Mouse (Mus musculus) embryo, embryonic 11 days (tissue): ENCODE data around the gene Smox.
A peak's percentile ranks its signal among the peaks of the same experiment; 100 is the strongest.

ENCODE experiments used
- DNase-seq: peaks from one replicate; pipeline ENCODE4 v3.0.0-alpha.2; 2015

Smox gene

DNA sequence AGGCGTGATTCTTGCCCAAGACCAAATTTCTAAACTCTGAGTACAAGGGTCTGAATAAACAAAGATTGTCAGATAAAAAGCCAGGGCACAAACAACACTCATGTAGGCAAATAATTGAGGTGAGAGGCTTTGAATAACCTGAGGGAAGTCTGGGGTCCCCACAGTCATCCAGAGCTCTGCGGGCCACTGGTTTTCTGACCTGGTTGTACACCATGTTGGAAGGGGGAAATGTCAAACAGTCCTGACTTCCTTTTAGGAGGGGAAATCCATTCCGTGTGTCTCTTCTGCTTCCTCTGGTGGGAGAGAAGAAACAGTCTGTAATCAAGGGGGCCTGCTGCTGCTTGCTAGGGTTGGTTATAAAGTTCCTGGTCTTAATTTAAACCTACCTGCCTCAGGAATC is 5.2 kb upstream of the Smox start:
- DNase-seq, result no peak

DNA sequence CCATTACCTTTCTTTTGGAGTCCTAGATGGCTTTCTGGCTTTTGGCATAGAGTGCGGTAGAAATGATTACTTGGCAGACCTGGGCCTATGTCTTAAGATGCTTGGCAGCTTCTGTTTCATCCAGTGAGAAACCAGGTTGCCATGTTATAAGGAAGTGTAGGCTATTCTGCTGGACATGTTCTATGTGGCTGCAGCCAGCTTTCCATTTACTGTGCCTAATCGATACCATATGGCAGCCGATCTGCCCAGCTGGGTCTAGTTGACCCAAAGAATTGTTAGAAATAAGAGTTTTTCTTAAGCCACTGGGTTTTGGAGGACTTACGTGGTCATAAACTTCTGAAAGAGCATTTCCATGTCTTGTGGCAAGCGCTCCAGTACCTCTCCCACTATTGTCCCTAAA is 4.0 kb upstream of the Smox start:
- DNase-seq, result peak; percentile 59

DNA sequence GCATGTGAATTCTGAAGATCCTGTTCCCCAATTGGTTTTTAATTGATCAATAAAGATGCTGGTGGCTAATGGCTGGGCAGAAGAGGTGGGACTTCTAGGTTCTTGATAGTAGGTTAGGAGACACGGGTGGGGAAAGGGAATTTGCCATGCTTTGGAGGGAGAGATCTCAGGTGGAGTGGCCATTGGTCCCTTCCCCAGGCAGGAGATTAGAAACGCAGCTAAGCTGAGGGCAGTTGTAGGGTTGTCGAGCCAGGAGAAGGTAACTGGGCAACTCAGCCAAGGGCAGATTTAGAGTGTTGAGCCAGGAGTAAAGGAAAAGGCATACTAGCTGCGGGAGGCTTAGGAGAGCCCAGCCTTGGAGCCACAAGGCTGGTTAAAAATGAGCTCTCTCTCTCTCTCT is 3.0 kb upstream of the Smox start:
- DNase-seq, result no peak

DNA sequence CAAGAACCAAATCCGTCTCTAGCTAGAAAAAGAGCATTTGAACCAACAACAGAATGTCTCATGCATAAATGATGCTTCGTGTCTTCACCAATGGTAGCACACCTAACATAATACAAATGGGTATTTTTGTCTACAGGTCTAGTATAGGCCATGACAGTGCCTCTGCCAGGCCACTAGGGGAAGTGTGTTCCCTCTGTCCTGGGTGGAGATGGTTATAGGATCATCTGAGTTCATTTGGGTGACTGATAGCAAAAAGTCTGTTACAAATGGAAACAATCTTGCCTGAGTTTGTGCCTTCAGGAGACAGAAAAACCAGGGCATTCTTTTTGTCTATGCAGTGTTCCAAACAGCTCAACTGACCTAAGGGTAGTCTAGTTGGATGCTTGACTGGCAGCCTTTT is 2.4 kb upstream of the Smox start:
- DNase-seq, result no peak

DNA sequence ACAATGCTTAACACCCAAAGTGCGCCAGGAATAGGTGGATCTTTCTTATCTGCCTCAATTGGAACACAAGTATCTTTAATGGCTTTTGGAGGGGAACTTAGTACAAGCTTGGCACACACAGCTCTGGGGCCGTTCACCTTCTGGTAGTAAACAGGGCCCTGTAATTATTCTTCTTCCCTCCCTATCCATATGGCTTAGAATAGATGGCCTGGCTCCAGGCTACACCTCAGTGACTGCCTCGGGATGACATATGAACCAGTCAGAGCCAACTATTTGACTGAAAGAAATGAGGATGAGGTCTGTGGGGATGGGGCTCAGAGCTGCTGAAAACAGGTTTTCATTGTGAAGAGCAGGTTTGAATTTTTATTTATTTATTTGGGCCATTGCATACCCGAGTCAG is 1.7 kb upstream of the Smox start:
- no peak for DNase-seq

DNA sequence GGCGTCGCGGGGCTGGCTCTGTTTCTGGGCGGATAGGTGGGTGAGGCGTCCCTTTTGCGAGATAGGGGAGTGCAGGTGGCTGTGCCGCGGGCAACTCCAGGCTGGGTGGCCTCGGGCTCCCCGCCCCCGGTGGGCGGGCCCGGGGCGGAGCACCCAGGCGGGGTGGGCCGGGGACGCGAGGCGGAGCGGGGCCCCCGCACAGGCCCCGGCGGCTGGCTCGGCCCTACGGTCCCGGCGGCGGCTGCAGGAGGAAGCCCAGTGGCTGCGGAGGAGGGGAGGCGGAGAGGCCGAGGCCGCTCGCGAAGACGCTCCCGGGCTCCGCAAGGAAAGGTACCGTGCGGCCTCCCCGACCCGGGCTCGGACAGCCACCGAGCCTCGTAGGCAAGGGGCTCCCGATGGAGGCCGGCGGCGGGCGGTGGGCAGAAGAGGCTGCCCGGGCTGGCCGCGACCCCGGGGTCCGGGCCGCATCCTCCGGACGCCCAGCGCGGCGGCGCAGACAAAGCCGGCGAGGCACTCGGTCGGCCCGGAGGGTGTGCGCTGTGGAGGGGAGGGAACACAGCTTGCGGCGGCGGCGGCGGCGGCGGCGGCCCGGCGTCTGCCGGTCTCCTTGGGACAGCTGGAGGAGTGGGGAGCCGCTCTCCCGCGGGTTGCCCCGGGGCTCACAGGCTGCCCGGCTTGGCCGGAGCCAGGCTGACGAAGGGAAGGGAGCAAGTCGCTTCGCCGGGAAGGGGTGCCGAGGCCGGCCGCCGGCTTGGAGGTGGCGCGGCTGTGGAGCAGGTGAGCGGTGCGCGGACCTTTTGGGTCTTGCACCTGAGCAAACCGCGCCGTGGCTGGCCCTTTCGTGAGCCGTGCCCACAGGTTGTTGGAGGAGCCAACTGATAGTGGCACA is 655 bp downstream of the Smox start:
- peak; percentile 88 for DNase-seq

DNA sequence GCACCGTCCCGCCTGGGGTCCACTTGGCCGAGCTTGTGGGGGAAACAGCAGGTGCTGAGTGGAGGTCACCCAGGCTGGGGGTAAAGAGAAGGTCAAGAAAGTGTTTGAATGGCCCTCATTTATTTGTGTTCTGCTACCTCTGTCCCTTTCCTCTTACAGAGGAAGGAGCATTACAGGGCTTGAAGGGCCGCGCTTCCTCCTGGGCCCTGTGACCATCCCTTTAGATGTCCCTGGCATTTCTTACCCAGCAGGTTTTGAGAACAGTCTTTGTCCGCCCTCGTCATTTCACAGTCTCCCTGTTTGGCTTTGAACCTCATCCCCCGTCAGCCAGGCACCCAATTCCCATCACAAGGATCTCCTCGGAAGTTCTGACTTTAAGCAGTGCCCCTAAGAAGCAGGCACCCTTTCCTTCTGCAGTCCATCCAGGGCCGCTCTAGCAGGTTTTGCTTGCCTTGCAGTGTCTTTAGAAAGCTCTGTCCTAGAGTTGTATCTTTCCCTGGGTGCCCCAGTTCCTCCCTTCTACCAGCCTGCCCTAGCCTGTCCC is 1.4 kb downstream of the Smox start:
- DNase-seq, result no peak

DNA sequence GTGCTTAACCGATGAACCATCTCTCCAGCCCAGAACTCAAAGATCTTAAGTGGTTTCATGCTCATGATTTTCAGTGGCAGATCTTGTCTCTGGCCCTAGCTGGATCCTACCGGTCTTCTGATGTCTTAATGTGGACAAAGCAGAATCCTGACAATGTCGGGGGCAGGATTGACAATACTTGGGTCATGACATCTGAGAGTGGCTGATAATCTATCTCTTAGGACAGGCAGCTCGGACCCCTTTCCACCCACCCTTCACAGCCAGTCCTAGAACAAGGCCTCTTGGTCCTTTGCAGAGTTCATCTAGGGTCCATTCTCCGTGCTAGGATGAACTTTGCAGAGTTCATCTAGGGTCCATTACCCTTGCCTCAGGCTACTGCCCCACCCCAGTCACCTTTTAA is 2.1 kb downstream of the Smox start:
- no peak for DNase-seq

DNA sequence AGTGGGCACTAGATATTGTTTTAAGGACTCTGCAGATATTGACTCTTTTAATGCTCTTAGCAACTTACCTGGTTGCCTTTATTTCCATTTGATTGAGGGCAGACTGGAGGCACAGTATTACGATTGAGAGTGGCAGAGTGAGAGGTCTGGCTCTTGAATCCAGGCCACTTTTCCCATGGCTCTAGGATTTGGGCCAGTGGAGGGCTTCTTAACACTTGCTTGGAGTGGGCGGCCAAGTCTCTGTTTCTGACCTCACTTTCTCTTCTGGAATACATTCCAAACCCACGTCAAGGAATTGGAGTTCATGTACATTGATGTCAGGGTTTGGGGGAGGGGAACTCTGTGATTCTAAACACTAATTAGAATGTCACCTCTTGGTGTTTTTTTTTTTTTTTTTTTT is 4.0 kb downstream of the Smox start:
- DNase-seq, result no peak

DNA sequence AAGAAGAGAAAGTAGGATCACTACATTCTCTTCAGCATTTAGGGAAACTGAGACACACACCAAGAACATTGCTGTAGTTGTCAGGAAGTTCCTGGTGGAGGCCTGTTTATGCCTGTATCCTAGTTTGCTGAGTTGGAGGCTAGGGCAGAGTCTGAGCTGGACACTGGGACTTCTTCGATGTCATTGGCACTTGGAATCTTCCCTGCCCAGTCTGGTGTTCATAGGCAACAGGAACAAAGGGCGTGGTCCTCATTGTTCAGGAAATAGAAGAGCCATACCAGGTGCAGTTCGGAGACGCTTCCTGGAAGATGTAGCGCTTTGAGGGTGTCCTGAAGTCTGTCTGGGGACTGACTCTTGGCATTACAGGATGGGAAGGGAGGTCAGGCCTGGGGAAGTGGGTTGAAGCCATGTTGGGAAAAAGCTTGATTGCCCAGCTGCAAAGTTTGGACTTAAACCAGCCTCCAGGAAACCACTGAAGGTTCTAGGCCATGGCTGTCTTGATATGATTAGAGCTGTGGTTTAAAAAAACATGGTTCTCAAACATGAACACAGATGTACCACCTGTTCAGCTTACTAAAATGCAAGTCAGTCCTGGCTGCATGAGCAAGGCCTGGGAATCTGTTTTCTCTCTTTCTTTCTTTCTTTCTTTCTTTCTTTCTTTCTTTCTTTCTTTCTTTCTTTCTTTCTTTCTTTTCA is 5.0 kb downstream of the Smox start:
- no peak for DNase-seq

DNA sequence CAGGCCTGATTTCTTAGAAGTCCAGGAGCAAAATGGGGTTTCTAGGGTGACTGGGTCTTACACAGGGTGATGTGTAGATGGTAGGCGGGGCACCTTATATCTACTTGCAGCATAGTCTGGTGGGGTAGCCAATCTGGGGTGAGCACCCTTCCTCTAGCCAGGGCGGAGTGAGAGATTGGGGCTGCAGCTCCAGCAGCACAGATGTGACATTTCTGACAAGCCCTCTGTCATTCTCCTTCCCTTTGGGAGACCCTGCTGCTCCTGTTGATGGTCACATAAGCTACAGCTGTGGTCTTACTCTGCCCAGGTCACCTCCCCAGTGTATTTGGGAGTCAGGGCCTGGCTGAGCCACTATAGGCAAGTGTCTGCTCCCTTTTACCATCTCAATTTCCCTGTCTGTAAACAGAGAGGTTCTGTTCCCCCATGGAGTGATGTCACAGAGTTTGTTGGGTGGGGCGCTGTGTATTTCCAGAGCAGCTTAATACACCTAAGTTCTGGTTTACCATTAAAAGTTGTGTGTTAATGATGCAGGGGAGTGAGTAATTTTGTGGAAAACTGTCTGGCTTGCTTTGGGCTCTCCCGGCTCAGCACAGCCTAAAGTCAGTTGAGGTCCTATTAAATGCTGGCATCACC is 6.0 kb downstream of the Smox start:
- DNase-seq, result no peak

DNA sequence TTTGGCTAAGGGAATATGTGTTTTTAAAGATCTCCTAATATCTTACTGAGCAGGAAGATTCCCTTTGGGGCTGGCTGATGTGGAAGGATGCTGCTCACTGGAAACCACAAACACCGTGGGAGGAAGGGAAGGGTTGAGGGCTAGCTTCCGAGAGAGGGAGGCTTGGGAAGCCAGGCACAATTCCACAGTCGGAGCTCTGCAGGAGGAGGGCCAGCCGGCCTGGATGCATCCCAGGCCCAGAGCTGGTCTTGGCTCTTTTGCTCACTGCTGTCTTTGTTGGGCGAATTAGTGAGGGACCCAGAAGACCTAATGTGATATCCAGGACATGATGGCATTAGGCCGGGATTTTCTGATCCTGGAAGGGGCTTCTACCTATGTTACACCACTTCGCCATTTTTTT is 6.9 kb downstream of the Smox start:
- no peak for DNase-seq

DNA sequence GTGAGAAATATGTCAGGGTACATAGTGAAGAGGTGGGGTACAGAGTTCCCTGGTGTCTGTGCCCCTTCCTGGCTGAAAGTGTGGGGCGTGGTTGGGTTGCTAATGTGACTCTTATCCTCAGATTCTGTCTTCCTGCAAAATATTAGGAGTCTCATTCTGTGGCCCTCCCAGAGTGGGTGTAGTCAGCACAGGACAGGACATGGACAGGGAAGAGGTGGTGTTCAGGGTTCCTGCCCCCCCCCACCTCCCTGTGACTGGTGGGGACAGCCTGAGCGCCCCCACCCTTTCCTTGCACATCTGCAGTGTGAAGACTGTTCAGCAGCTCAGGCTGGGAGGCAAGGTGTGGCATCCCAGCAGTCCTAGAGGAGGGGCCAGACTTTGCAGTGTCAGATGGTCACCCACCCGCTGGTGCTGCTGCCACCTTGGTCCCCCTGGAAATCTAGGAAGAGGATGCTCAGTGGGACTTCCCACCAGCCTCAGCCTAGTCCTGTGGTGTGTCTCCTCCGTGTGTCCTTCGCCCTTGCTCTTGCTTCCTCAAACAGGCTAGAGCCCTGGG is 8.1 kb downstream of the Smox start:
- DNase-seq, result no peak

DNA sequence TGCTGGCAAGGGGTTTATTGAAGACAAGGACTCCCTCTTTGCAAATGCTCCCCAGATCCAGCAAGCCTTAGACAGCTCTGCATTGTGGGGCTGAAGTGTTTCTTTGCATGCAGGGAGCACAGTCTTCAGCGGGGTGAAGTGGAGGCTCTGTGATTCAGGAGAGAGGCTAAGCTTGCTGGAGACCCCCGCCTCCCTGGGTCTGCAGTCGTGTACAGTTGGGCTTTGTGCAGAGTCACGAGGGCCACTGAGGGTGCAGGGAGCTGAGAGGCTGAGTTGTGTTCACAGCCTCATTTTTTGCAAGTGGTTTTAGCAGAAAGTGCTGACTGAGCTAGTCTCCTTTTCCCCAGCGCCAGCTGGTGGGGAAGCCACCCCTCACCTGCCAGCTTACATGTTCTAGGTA is 10.6 kb downstream of the Smox start:
- no peak for DNase-seq

DNA sequence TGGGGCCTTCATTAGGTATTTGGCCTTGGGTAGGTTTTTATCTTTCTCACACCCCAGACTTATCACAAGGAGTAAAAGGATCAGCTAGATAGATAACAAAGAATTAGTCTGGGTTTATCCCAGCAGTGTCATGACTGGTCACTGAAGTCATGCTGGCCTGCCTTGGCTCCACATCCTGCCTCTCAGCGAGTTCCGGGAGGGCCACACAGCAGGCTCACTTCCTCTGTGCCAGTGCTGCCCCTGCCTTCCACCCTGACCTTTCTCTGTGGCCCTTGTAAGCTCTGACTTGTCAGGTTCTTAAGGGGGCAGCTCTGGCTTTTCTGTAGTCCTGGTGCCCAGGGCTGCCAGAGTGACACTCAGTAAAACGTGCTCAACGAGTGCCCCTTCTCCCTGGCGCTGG is 11.3 kb downstream of the Smox start:
- DNase-seq, result no peak

DNA sequence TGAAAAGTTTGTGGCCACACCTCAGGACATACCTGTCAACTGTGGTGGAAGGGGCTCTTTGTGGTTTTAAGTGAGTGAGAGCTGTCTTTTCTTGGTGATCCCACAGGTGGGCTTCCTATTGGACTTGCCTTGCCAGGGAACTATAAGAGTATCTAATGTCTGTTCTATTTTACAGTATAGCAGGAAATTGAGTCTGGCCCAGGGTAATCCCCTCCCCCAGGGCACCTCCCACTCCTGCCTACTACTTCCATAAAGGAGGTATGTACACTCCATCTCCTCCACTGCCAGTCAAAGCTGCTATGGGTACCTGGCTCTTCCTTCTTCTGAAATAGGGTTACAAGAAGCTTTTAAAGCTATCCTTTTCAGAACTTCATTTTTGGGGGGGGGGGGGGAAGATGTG is 14.1 kb downstream of the Smox start:
- DNase-seq, result no peak

DNA sequence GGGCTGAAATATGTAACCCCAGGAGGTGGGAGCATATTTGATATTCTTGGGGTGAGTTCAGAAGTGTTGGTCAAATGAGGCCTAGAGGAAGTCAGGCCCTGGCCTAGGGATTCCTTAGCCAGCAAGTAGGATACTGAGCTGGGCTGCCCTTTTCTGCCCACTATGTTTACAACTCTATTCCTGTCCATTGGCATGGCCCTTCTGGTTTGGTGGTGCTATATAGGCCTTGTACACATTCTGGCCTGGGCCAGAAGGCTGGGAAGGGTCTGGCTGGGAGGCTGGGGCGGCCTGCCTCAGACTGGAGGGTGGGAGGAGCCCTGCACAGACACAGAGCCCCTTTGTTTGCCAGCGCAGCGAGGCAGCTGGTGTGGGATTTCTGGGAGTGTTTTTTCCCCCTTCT is 15.1 kb downstream of the Smox start:
- DNase-seq, result peak; percentile 78

DNA sequence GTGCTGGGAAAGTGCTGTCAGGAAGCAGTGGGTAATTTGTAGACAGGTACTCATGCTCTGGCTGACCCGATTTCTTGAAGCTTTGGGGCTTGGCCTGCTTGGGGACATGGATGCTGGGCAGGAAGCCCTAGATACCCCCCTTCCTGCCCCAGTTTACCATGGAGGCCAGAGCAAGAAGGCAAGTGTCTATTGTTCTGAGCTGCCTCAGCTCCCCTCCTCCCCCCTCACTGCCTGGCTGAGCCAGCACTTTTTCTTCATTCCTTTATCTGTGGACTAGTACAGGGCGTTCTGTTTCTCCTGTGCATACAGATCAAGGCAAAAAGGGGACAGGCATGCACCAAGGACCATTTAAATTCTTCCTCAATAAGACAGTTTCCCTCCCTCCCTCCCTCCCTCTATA is 17.2 kb downstream of the Smox start:
- DNase-seq, result no peak

DNA sequence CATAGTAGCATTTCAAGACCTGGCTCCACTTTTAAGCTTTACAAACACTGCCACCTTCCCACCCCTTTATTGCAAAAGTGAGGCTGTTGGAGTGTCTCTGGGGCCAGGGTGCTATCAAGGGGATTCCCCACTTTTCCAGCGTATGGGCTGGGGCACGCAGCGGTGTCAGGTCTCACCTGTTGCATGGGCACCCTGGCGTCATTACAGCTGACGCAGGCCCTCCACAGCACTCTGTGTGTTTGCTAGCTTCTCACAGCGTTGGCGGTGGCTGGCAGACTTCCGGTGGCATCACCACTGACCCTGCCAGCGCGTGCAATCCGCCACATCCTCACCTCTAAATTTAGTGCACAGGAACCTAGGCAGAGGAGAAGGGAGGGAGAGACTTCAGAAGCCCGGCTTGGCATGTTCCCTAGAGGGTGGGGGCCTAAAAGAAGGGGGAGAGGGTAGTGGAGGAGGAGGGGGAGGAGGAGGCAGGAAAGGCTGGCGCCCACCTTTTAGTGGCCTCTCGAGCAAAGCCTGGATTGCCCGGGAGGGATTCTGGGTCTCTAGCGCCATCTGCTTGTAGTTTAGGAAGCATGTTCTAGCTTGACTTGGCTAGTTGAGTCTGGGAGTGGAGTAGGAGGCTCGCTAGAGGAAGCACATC is 18.5 kb downstream of the Smox start:
- DNase-seq, result peak; percentile 89

DNA sequence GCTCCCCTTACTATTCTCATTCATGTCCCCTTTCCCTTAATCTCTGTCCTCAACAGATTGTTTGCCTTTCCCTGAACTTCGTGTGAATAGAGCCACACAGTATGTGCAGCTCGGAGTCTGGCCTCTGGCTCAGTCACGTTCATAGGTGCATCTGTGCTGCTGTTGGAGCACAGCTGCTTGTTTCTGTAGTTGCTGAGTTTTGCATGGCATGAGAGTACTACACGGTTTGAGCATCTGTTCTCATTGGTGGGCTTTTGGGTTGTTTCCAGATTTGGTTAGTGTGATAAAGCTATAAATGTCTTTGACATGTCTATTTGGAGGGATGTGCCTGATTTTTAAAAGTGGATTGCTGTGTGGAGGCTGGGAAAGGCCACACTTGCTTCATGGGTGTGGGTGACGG is 19.2 kb downstream of the Smox start:
- DNase-seq, result no peak

DNA sequence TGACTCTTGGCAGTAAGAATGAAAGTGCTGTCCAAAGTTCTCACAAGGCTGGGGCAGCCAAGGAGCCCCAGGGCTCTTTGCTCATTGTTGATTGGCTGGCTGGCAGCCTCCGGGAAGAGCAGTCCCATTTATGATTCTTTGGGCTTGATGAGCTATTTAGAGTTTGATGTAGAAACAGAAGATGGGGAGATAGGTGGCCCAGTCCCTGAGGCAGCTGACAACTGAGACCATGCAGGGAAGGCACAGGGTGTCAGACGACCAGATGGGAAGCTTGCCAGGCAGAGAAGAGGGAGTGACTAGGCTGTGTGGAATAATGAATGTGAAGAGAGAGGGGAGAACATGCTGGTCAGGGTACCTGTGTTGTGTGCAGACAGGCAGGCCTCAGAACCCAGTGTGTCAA is 22.2 kb downstream of the Smox start:
- no peak for DNase-seq

DNA sequence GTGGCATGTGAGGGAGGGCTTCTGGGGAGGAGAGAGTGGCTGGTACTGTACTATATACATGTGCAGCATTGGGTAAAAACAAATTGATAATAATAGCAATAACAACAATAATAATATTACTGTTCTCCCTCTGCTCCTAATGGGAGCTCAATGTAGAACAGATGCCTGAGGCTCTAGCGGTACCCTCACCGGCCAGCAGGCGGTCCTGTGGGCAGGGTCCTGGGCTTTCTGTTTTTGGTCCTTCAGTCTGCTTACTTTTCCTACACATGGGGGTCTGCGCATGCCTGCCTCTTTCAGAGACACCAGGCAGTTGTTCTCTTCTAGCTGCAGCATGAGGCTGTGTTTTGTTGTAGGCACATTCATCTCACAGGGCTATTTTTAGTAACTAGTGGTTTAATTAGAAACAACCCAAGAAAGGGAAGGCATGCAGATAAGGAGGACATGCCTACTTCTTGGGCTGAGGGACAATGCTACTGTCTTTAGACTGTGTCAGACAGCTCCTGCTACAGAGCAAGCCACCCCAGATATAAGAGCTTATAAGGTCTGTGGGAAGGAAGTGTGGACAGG is 22.8 kb downstream of the Smox start:
- no peak for DNase-seq

DNA sequence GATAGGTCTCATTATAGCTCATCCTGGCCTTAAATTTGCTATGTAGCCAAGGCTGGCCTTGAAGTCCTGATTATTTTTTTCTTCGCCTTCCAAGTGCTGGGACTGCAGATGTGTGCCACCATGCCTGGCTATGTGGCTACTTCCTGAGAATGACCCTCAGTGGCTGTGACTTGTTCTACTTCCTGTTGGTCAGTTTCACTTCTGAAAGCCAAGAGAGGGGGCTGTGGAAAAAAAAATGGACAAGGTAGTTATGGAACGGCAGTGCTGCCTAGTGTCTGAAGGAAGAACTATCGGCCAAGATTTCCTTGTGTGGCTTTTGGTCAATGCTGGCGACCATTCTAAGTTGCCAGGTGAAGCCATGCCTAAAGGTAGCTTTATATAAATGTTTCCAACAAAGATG is 26.3 kb downstream of the Smox start:
- DNase-seq, result no peak
